Mouse (Mus musculus): ENCODE measurements at regions not wholly inside any gene's neighbourhood (a gene's known extent, or its start where the extent isn't known, plus 50 kb on each side); places are given as distances from the start of the nearest gene placed in this dataset.
A peak's percentile ranks its signal among the peaks of the same experiment; 100 is the strongest.

DNA sequence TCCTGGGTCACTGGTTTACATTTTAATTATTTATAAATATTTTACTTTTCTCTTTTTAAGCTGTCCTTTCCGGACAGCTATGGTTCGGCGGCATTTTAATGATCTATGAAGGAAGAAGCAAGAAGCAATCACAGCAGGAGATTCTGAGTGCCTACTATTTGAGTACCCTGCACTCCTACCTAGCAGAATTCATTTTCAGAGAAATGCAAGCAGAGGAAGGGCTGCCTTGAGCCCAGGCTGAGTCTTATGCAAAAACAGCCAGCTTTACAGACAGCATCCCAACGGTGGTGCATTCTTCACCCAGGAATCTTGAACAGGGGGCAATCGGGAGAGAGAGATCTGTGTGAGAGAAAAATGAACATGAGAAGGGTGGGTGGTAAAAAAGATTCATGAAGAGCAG lies 97.7 kb upstream of the Ankrd1 start:
- Histone ChIP-seq H3K4me3 (no peak overlapping the region), H3K27me3 (ENCODE audit: poor library complexity, severe bottlenecking) (no peaks in the 10 kb centered on the region), H3K36me3 (replicated peaks) (no peaks in the 10 kb centered on the region), H3K27ac (no peak overlapping the region), H3K4me1 (peaks cover 26% of the 10 kb centered on the region), H3K9me3 (no peaks in the 10 kb centered on the region)
- DNase-seq (ENCODE audit: extremely low spot score, low spot score) = no peak
- WGBS = 72% methylated on average over 5 of the region's 5 CpGs

DNA sequence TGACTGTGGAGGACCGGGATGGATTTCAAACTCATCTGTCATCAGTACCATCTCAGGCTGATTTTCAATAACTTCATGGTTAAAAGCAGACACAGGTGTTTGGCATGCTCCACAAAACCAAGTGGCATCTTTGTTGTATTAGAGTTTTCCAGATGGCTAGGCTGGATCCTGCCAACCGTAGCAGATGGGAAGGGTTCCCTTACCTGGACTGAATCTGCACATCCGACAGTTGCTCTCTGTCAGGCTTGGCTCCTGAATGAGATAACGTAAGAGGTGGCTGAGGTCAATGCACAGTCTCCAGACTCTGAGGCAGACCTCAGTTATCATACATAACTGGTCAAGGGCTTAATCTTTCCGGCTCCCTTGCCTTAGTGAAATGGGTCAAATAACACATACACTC lies 99.0 kb upstream of the Ankrd1 start:
- DNase-seq (ENCODE audit: extremely low spot score, low spot score) = no peak
- Histone ChIP-seq H3K9me3 (no peaks in the 10 kb centered on the region), H3K27ac (no peak overlapping the region), H3K4me1 (peaks cover 15% of the 10 kb centered on the region), H3K4me3 (no peak overlapping the region), H3K36me3 (replicated peaks) (no peaks in the 10 kb centered on the region), H3K27me3 (ENCODE audit: poor library complexity, severe bottlenecking) (no peaks in the 10 kb centered on the region)
- WGBS = 88% methylated on average over 5 of the region's 5 CpGs

DNA sequence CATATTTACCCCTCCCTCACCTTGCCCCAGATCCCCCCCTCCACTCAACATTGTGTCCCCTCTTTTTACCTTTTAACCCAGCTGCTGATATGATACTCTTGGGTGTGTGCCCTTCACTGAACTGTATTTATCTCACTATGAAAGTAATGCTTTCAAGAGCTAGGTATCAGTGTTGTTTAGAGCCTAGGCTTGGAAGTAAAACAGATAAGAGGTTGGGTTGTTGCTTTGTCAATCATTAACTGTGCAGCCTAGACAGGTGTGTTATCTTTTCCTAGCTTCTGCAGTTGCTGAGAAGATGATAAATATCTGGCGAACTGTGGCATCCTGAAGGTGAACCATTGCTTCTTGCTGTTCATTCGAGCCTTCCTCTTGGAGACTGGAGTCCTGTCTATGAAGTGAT lies 101.2 kb upstream of the Ankrd1 start:
- H3K27me3 ChIP-seq (ENCODE audit: poor library complexity, severe bottlenecking) = no peaks in the 10 kb centered on the region
- H3K36me3 ChIP-seq (replicated peaks) = no peaks in the 10 kb centered on the region
- no peak overlapping the region for H3K4me3 ChIP-seq
- 92% methylated on average over 2 of the region's 2 CpGs for WGBS
- no peak overlapping the region for H3K27ac ChIP-seq
- no peaks in the 10 kb centered on the region for H3K9me3 ChIP-seq
- H3K4me1 ChIP-seq = no peaks in the 10 kb centered on the region
- DNase-seq (ENCODE audit: extremely low spot score, low spot score) = no peak

DNA sequence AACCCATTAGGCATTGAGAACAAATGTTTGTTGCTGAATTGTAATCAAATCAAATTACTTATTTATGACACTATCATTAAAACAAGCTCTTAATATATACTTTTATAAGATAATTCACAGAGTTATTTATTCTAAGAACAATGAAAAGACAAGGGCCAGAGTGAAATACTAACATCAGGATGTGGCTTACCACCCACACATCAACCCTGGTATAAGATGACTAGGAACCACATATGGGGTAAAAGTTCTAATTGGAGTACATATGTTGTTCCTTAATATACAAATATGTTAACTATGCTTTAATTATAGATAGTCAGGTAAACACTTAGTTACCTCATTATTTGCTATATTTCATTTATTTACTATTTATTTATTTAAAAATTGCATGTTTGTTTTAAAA lies 101.7 kb upstream of the Ankrd1 start:
- Histone ChIP-seq H3K36me3 (replicated peaks) (no peaks in the 10 kb centered on the region), H3K4me3 (no peak overlapping the region), H3K27me3 (ENCODE audit: poor library complexity, severe bottlenecking) (no peaks in the 10 kb centered on the region), H3K27ac (no peak overlapping the region), H3K9me3 (no peaks in the 10 kb centered on the region), H3K4me1 (no peaks in the 10 kb centered on the region)
- DNase-seq (ENCODE audit: extremely low spot score, low spot score) = no peak

DNA sequence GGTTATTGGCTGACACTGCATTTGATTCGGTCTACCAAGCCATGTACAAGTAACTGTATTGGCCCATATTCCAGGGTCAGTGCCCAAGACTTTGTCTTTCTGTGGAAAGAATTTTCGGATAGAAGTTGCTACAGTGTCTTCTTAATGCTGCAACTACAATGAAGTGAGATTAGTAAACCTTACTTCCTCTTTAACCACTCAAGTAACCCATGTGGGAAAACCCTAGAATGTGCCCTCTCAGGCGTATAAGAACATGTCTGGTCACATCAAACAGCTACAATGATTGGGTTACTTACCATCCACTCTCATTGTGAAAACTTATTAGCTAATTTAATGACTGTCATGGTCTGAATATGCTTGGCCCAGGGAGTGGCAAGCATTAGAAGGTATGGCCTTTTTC lies 102.3 kb upstream of the Ankrd1 start:
- H3K27me3 ChIP-seq (ENCODE audit: poor library complexity, severe bottlenecking) = no peaks in the 10 kb centered on the region
- H3K4me1 ChIP-seq = no peaks in the 10 kb centered on the region
- no peak overlapping the region for H3K27ac ChIP-seq
- no peak for DNase-seq (ENCODE audit: extremely low spot score, low spot score)
- no peaks in the 10 kb centered on the region for H3K36me3 ChIP-seq (replicated peaks)
- WGBS = 83% methylated on average over 3 of the region's 3 CpGs
- H3K9me3 ChIP-seq = no peaks in the 10 kb centered on the region
- no peak overlapping the region for H3K4me3 ChIP-seq

DNA sequence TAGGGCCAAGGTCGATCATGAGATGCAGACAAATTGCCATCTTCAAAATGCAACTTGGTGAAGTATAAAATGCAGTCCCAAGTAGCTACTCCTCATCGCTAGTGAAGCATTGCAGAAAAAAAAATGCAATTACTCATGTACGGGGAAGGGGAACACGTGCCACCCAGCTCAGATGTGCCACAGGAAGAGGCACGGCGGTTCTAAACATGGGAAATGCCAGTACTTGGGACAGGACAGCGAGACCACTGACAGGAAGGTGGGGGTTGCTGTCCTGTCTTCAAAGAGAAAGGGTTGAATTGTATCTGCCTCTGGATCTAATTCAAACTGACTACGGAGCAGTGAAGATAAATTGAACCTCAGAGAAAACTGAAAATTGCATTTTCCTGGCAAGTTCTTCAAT lies 104.6 kb upstream of the Ankrd1 start:
- WGBS = 79% methylated on average over 8 of the region's 8 CpGs
- peaks cover 4% of the 10 kb centered on the region for H3K4me1 ChIP-seq
- H3K27me3 ChIP-seq (ENCODE audit: poor library complexity, severe bottlenecking) = no peaks in the 10 kb centered on the region
- no peaks in the 10 kb centered on the region for H3K36me3 ChIP-seq (replicated peaks)
- H3K9me3 ChIP-seq = no peaks in the 10 kb centered on the region
- H3K27ac ChIP-seq = no peak overlapping the region
- DNase-seq (ENCODE audit: extremely low spot score, low spot score) = no peak
- no peak overlapping the region for H3K4me3 ChIP-seq

DNA sequence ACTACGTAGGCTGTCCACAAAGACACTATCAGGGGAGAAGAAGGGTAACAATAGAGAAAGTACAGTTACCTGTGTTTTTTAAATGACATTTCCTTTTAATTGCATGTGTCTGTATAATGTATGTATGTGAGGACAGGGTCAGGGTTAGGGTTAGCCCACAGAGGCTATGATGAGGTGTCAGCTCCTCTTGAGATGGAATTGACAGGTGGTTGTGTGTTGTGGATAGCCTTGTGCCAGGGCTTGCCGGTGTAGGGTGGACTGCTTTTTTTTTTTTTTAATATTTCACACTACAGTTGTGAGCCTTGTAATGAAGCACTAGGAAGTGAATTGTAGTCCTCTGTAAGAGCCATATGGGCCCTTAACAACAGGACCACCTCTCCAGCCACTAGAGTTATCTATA lies 105.7 kb upstream of the Ankrd1 start:
- Histone ChIP-seq H3K36me3 (replicated peaks) (no peaks in the 10 kb centered on the region), H3K27ac (no peak overlapping the region), H3K4me1 (peaks cover 4% of the 10 kb centered on the region), H3K27me3 (ENCODE audit: poor library complexity, severe bottlenecking) (no peaks in the 10 kb centered on the region), H3K4me3 (no peak overlapping the region), H3K9me3 (no peaks in the 10 kb centered on the region)
- WGBS = 95% methylated on average over 2 of the region's 2 CpGs
- DNase-seq (ENCODE audit: extremely low spot score, low spot score) = no peak

DNA sequence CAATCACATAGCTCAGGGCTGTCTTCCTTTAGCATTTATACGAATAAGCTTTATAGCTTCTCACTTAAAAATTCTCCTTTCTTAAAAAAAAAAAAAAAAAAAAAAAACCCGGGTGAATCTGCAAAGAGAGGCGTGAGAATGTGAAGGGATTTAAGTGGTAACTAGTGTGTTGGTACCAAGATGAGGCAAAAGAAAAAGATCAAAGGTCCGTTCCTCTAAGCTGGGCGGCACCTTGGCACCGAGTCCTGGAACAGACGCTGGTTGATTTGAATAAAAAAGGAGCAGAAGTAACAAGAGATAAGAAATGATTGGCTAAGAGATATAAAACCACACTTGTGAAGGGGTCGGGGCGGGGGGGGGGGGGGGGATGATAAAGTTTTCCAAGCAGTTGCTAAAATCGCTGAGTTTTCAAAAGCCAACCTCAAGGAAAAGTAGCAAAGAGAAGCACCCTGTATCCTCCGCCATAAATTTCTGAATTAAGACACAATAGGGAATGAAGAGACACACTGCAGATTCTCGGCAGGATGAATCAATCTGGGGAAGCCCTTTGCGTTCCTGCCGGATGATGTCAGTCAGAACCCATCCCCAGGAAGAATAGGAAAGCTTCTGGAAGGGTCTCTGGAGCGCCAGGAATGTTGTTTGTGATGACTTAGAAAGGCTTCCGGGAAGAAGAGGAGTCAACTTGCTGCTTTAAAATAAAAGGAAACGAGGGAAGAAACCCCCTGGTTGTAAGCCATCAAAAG lies 107.7 kb upstream of the Ankrd1 start:
- DNase-seq (ENCODE audit: extremely low spot score, low spot score) = no peak
- no peaks in the 10 kb centered on the region for H3K36me3 ChIP-seq (replicated peaks)
- peaks cover 4% of the 10 kb centered on the region for H3K4me1 ChIP-seq
- no peaks in the 10 kb centered on the region for H3K27me3 ChIP-seq (ENCODE audit: poor library complexity, severe bottlenecking)
- no peak overlapping the region for H3K4me3 ChIP-seq
- no peak overlapping the region for H3K27ac ChIP-seq
- no peaks in the 10 kb centered on the region for H3K9me3 ChIP-seq
- WGBS = 40% methylated on average over 16 of the region's 17 CpGs

DNA sequence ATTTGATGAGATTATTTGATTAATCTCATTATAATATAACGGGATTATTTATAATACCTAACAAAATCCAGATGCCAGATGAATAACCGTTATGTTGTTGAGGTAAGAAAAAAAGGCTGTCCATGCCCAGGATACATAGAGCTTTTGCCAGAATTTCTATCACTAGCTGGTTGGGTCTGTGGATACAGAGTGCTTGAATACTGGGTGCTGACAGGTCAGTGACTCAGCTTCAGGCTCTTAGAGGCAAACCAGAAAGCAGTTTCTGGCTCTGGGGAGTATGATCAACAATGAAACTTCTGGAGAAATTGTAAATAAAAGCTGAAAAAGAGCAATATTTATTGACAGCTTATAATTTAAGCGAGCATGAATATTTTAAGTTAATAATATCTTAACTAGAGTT lies 109.4 kb upstream of the Ankrd1 start:
- WGBS = 89% methylated on average over 3 of the region's 3 CpGs
- Histone ChIP-seq H3K9me3 (no peaks in the 10 kb centered on the region), H3K27me3 (ENCODE audit: poor library complexity, severe bottlenecking) (no peaks in the 10 kb centered on the region), H3K27ac (no peak overlapping the region), H3K4me1 (peaks cover 4% of the 10 kb centered on the region), H3K4me3 (no peak overlapping the region), H3K36me3 (replicated peaks) (no peaks in the 10 kb centered on the region)
- DNase-seq (ENCODE audit: extremely low spot score, low spot score) = no peak

DNA sequence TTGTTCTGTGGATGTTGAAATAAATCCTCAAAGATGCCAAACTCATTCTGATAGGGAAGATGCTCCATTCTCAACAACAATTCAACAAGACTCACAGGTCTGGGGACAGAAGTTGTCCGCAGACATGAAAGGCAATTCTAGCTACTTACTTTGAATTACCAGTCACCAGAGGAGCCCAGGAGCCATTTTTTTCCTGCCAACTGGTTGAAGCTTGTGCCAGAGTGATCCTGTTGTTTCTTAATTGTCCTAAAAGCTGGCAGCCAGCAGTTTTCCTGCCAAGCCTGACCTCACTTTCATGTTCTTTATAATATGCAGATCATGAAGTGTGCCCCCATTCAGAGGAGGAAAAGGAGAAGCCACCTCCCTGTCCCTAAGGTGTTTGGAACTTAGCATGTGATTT lies 110.0 kb upstream of the Ankrd1 start:
- H3K27ac ChIP-seq = no peak overlapping the region
- H3K4me3 ChIP-seq = no peak overlapping the region
- WGBS = 90% methylated on average over 1 of the region's 1 CpGs
- no peak for DNase-seq (ENCODE audit: extremely low spot score, low spot score)
- no peaks in the 10 kb centered on the region for H3K27me3 ChIP-seq (ENCODE audit: poor library complexity, severe bottlenecking)
- no peaks in the 10 kb centered on the region for H3K9me3 ChIP-seq
- no peaks in the 10 kb centered on the region for H3K36me3 ChIP-seq (replicated peaks)
- peaks cover 4% of the 10 kb centered on the region for H3K4me1 ChIP-seq

DNA sequence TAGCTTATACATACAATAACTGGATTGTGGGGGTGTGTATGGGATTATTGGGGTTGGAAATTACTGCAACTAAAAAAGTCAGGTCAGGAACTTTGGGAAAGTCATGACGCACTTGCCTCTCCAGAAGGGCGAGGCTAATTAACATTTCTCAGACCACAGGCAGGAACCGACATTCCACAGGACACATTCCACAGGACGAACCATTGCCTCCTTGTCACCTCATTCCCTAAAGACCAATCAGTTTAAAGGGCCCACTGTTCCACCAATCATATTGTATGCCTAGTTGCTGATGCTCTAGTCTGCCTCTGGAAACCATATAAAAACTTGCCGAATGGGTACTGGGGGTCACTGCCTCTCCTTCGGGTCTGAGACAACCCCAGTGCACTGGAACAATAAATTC lies 113.0 kb upstream of the Pcgf5 start:
- Histone ChIP-seq H3K27me3 (ENCODE audit: poor library complexity, severe bottlenecking) (no peaks in the 10 kb centered on the region), H3K4me3 (no peak overlapping the region), H3K36me3 (replicated peaks) (no peaks in the 10 kb centered on the region), H3K9me3 (no peaks in the 10 kb centered on the region), H3K27ac (no peak overlapping the region), H3K4me1 (no peaks in the 10 kb centered on the region)
- WGBS = 87% methylated on average over 6 of the region's 6 CpGs
- no peak for DNase-seq (ENCODE audit: extremely low spot score, low spot score)

DNA sequence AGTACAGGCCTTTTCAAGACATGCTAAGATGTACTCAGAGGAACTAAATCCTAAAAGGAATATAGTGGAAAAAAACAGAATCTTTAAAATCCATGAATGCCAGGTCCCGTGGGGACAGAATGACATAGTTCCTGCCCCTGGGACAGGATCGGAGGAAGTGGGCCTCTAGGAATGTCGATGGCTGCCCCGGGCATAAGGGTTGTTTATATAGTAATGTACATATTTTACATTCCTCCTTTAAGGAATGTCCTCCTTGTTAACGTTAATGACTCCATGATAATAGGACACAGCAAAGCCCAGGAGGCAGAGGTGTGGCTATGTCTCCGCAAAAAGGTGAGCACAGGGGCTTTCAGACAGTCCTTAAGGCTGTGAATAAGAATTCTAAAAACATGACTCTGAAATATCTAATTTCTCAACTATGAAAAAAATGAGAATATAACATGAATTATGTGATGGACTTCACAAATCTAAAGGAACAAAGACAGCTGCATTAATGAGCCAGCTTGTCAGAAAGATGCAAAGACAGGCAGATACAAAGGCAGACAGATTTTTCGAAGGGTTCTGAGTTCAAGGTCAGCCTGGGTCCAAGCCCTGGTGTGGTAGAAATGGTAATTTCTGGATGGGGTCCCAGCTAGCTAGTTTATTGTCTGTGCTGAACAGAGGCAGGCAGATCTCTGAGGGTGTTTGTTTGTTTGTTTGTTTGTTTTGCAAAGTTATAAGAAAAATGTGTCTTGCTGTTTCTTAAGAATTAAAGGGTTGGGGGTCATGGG lies 111.3 kb upstream of the Pcgf5 start:
- Histone ChIP-seq H3K4me1 (no peaks in the 10 kb centered on the region), H3K4me3 (no peak overlapping the region), H3K36me3 (replicated peaks) (no peaks in the 10 kb centered on the region), H3K9me3 (no peaks in the 10 kb centered on the region), H3K27ac (no peak overlapping the region), H3K27me3 (ENCODE audit: poor library complexity, severe bottlenecking) (no peaks in the 10 kb centered on the region)
- WGBS = 78% methylated on average over 7 of the region's 7 CpGs
- DNase-seq (ENCODE audit: extremely low spot score, low spot score) = no peak

DNA sequence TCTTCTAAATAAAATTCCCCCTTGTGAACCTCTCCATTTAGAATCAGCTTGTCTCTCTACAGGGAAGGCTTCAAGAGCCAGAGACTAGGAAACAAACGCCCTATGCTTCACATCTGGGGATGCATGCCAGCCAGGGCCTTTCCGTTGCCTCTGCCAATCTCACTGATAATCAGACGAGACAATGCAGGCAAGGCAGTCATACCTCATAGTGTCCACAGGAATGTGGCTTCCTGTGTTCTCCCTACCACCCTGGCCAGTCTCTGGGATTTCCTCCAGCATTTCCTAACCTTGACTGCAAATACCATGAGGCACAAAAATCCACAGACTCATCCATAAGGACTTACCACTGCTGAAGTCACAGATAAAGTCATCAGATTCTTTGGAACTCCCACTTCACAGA lies 110.4 kb upstream of the Pcgf5 start:
- no peak for DNase-seq (ENCODE audit: extremely low spot score, low spot score)

More for the DNA sequence above, 110.4 kb upstream of the Pcgf5 start:
- WGBS = 82% methylated on average over 3 of the region's 3 CpGs
- H3K4me3 ChIP-seq = no peak overlapping the region
- no peaks in the 10 kb centered on the region for H3K27me3 ChIP-seq (ENCODE audit: poor library complexity, severe bottlenecking)
- H3K4me1 ChIP-seq = no peaks in the 10 kb centered on the region
- H3K27ac ChIP-seq = 0 out of 2 replicates have a peak overlapping the region, but pooled peaks have one; percentile 15
- H3K9me3 ChIP-seq = no peaks in the 10 kb centered on the region
- no peaks in the 10 kb centered on the region for H3K36me3 ChIP-seq (replicated peaks)
